Mouse (Mus musculus) stomach, postnatal 0 days (tissue): ENCODE measurements around the gene Rbp3.

Source experiments
- CTCF ChIP-seq: IDR thresholded peaks from 2 replicates; pipeline ENCODE4 v1.5.1; 2016; ENCODE audit warnings: antibody characterized with exemption, low read depth, mild to moderate bottlenecking, moderate library complexity
- EP300 ChIP-seq: optimal IDR thresholded peaks from 2 replicates; pipeline ENCODE3; 2016; ENCODE audit warnings: antibody characterized with exemption

GRCm38 (mm10) chr14:34000076-34000475 is 46.3 kb downstream of the Rbp3 start:
- TF ChIP-seq CTCF (no peak), EP300 (no peak)
